Mouse (Mus musculus) heart, embryonic 12.5 days (tissue): ENCODE data around the gene Cd7. TPM values are rescaled to one million over a fixed set of nuclear protein-coding genes. Genes with fewer than 3 reads are reported as not detected.

ENCODE experiments used
- ATAC-seq: fragments of 200-750 bp; cut with Nextera tagmentation; 2 replicates; pipeline ENCODE4 v1.8.0; 2017; ENCODE audit warnings: moderate TSS enrichment, moderate library complexity; ENCODE audit not compliant: insufficient number of reproducible peaks, low FRiP score
- H3K27ac ChIP-seq: fragments of 300-500 bp; sonication (generic); 2 replicates; pipeline ENCODE4 v1.5.1; 2016; ENCODE audit warnings: mild to moderate bottlenecking, moderate library complexity; ENCODE audit not compliant: poor library complexity, severe bottlenecking
- H3K27me3 ChIP-seq: fragments of 300-500 bp; sonication (generic); replicated peaks from 2 replicates; pipeline ENCODE4 v1.6.1; 2016; ENCODE audit warnings: mild to moderate bottlenecking, moderate library complexity
- H3K36me3 ChIP-seq: fragments of 300-500 bp; sonication (generic); 2 replicates; pipeline ENCODE4 v1.6.1; 2016; ENCODE audit warnings: mild to moderate bottlenecking, moderate library complexity
- H3K4me1 ChIP-seq: fragments of 300-500 bp; sonication (generic); replicated peaks from 2 replicates; pipeline ENCODE4 v1.6.1; 2016; ENCODE audit warnings: mild to moderate bottlenecking
- H3K4me2 ChIP-seq: fragments of 300-500 bp; sonication (generic); 2 replicates; pipeline ENCODE4 v1.6.1; 2016; ENCODE audit warnings: mild to moderate bottlenecking, moderate library complexity
- H3K4me3 ChIP-seq: fragments of 300-500 bp; sonication (generic); 2 replicates; pipeline ENCODE4 v1.5.1; 2016; ENCODE audit warnings: mild to moderate bottlenecking
- H3K9ac ChIP-seq: fragments of 300-500 bp; sonication (generic); 2 replicates; pipeline ENCODE4 v1.6.1; 2016; ENCODE audit warnings: mild to moderate bottlenecking, moderate library complexity
- H3K9me3 ChIP-seq: fragments of 300-500 bp; sonication (generic); replicated peaks from 2 replicates; pipeline ENCODE4 v1.6.1; 2016; ENCODE audit warnings: mild to moderate bottlenecking, moderate library complexity
- WGBS: fragments of 180-500 bp; shearing (Covaris S2); methylation state at CpG from one replicate; pipeline ENCODE4 v1.1.7; 2016; 5-methylcytosine and 5-hydroxymethylcytosine counted together
- polyA plus RNA-seq: library from polyadenylated mRNA; unstranded; fragments of >200 nt; fragmentation: Nextera tagmentation; extraction: Ambion mirVana; gene quantifications from 2 replicates; pipeline ENCODE4 v1.2.1, GENCODE M21; 2016

Cd7 gene
- polyA plus RNA-seq, 1 experiment from 2014 or later = not detected

DNA sequence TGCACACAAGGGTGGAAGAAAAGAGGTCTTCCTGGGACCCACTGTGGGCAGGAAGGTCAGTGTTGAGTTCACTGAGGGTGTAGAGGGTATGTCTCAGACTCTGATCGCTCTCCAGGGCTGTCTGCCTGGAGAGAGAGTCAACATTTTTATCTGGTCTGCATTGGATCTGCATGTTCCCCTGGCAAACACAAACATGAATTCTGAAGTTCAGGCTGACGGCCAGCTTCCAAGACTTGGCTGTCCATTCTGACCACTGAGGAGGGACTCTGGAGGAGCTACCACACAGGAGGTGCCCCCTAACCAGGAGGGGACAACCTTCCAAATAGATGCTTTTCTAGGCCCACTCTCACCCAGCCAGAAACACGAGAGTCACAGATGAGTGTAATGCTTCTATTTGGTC is 47.4 kb downstream of the Cd7 start:
- peak overlapping the region; percentile 92 for H3K4me3 ChIP-seq
- H3K9me3 ChIP-seq = no peaks in the 10 kb centered on the region
- 61% methylated on average over 3 of the region's 3 CpGs for WGBS
- H3K9ac ChIP-seq = peak overlapping the region; percentile 71
- peak overlapping the region; percentile 97 for H3K27ac ChIP-seq
- peaks cover 17% of the 10 kb centered on the region for H3K36me3 ChIP-seq
- no peak for ATAC-seq
- H3K4me1 ChIP-seq = peaks cover 64% of the 10 kb centered on the region
- H3K4me2 ChIP-seq = peak overlapping the region; percentile 95
- no peaks in the 10 kb centered on the region for H3K27me3 ChIP-seq

DNA sequence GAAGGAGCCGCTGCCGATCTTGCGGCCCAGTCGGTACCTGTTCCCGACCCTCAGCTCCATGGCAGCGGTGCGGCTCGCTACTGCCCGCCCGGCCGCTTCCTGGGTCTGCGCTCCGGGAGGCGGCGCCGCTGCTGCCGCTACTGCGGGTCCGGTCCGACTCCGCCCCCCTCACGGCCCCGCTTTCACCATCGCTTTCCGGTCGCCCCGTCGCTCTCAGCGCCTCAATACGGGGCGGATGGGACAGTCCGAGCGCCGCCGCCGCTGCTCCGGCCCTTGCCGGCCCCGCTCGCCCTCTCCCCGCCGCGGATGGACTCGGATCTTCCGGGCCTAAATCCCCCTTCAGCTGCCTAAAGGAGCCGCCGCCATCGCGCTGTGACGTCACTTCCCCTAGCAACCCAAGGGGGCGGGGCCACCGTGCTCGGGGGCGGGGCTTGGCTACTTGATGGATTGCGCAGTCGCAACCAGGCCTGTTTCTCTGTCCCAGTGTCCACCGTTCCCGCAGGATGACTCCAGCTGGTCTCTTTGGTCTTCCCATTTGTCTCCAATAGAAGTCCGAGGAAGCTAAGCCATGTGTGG is 48.2 kb downstream of the Cd7 start, which contains the start of gene Csnk1d:
Gene Csnk1d, minus strand, starts transcription at position 380 of the 576 bp plus-strand sequence.
- H3K27me3 ChIP-seq = no peaks in the 10 kb centered on the region
- peak within 1 kb of the TSS; percentile 100 for H3K9ac ChIP-seq
- peak within 1 kb of the TSS; percentile 92 for H3K4me3 ChIP-seq
- H3K4me2 ChIP-seq = peak within 1 kb of the TSS; percentile 95
- peaks cover 69% of the 10 kb centered on the region for H3K4me1 ChIP-seq
- H3K9me3 ChIP-seq = no peaks in the 10 kb centered on the region
- peak; percentile 87 for ATAC-seq
- peaks cover 21% of the 10 kb centered on the region for H3K36me3 ChIP-seq
- under 1% methylated on average over 59 of the region's 59 CpGs for WGBS
- H3K27ac ChIP-seq = peak within 1 kb of the TSS; percentile 97

DNA sequence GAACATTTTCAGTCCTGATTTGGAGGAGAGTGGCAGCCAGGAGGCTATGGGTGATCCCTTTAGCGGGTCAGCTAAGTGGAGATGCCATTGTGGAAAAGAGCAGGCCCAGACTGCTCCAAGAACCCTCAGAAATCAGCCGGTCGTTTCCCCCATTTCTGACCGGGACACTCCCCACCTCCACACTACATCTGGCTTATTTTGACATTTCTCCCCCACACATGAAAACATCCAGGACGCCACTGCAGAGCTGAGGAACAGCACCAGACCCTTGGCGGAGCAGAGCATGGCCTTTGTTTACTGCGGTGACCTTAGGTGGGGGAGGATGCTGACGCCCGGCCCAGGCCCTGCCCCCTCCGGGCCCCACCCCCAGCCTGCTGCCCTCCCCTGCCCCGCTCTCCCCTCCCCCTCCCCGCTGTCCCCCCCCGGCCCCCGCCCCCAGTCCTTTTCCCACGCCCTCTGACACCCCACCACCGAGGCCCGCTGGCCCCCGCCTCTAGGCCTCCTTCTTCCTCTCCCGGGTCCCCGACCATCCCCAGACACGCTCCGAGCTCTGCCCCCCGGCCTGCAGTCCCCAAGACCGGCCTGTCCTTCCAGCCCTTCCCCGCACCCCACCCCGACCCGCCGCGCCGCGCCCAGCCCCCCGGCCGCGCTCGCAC is 49.0 kb downstream of the Cd7 start:
- peak overlapping the region; percentile 92 for H3K4me3 ChIP-seq
- peak overlapping the region; percentile 95 for H3K4me2 ChIP-seq
- peak; percentile 84 for ATAC-seq
- peaks cover 69% of the 10 kb centered on the region for H3K4me1 ChIP-seq
- H3K9me3 ChIP-seq = no peaks in the 10 kb centered on the region
- H3K36me3 ChIP-seq = peaks cover 29% of the 10 kb centered on the region
- WGBS = 1% methylated on average over 25 of the region's 35 CpGs
- peak overlapping the region; percentile 97 for H3K27ac ChIP-seq
- H3K27me3 ChIP-seq = no peaks in the 10 kb centered on the region
- peak overlapping the region; percentile 100 for H3K9ac ChIP-seq

DNA sequence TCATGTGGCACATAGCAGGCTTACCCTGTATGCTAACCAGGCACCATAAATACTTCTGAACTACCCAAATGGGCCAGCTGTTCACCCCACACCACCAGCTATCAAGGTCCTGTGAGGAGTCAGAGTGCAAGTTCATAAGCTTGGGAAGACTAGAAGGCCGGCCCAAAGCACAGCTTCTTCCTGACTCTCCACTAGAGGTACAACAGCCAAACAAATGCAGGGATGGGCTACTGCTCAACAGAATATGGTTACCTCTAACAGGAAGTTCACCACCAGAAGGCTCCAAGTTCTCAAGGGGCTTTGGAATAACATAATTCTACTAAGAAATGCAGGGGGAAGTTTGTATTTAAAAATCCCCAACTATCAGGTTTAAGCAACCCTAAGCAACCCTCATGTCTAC is 49.7 kb downstream of the Cd7 start:
- Histone ChIP-seq H3K4me2 (peak overlapping the region; percentile 95), H3K4me3 (peak overlapping the region; percentile 92), H3K27ac (no peak overlapping the region), H3K9me3 (no peaks in the 10 kb centered on the region), H3K9ac (peak overlapping the region; percentile 100), H3K36me3 (peaks cover 27% of the 10 kb centered on the region), H3K4me1 (peaks cover 75% of the 10 kb centered on the region), H3K27me3 (no peaks in the 10 kb centered on the region)
- no peak for ATAC-seq
- 29% methylated on average over 1 of the region's 1 CpGs for WGBS

DNA sequence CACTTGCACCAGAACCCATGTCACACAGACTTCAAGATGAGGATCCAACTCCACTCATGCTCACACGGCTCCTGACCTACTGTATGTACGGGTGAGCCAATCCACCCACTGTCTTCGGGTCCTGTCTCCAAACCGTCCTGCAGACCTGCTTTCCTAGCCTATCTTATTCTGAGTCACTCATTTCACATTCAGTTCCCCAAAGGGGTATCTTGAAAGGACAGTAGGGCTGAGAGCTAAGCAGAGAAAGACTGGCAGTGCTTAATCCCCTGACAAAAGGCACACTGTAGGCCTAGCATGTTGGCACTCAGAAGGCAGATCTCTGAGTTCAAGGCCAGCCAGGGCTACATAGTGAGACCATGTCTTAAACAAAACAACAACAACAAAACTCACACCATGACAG is 50.8 kb downstream of the Cd7 start:
- Histone ChIP-seq H3K27me3 (no peaks in the 10 kb centered on the region), H3K9ac (0 out of 2 replicates have a peak overlapping the region, but pooled peaks have one; percentile 10), H3K4me3 (no peak overlapping the region), H3K36me3 (peaks cover 29% of the 10 kb centered on the region), H3K9me3 (no peaks in the 10 kb centered on the region), H3K4me2 (peak overlapping the region; percentile 95), H3K27ac (no peak overlapping the region), H3K4me1 (peaks cover 80% of the 10 kb centered on the region)
- 69% methylated on average over 4 of the region's 4 CpGs for WGBS
- ATAC-seq = no peak

DNA sequence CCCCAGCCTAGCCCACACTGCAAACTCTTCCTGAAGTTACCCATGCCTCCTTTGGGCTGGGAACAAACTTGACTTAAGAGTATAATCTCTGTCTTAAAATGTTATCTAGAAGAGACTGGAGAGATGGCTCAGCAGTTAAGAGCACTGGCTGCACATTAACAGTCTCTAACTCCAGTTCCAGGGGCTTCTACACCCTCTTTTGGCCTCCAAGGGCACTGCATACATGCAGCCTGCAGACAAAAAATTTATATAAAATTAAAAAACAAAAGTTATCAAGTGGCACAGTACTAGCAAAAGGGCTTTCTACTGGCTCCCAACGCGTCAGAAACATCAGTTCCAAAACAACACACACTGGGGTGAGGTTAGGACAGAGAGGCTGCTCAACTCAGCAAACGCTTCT is 51.6 kb downstream of the Cd7 start:
- 0 out of 2 replicates have a peak overlapping the region, but pooled peaks have one; percentile 13 for H3K9ac ChIP-seq
- no peak overlapping the region for H3K4me3 ChIP-seq
- no peak for ATAC-seq
- no peaks in the 10 kb centered on the region for H3K9me3 ChIP-seq
- no peak overlapping the region for H3K27ac ChIP-seq
- WGBS = 69% methylated on average over 3 of the region's 3 CpGs
- no peak overlapping the region for H3K4me2 ChIP-seq
- H3K4me1 ChIP-seq = peaks cover 72% of the 10 kb centered on the region
- peaks cover 37% of the 10 kb centered on the region for H3K36me3 ChIP-seq
- H3K27me3 ChIP-seq = no peaks in the 10 kb centered on the region

Other genes with a start within 250 kb of the Cd7 start
- 48.0 and 48.3 TPM in 2 replicates for gene Dus1l, start 243.0 kb downstream of the Cd7 start, polyA plus RNA-seq
- 45.1 and 47.5 TPM in 2 replicates for gene Fasn, start 214.9 kb downstream of the Cd7 start, polyA plus RNA-seq
- 4.7 and 4.9 TPM in 2 replicates for gene Ccdc57, start 106.5 kb downstream of the Cd7 start, polyA plus RNA-seq
- 289 and 290 TPM in 2 replicates for gene Slc16a3, start 90.9 kb downstream of the Cd7 start, polyA plus RNA-seq
- 94.7 and 95.4 TPM in 2 replicates for gene Csnk1d, start 48.1 kb downstream of the Cd7 start, polyA plus RNA-seq
- gene Sectm1b, start 24.2 kb upstream of the Cd7 start, polyA plus RNA-seq = not detected in 2 replicates
- gene Sectm1a, start 41.8 kb upstream of the Cd7 start, polyA plus RNA-seq = not detected in 2 replicates
- gene Tex19.2, start 79.3 kb upstream of the Cd7 start, polyA plus RNA-seq = not detected in 2 replicates
- gene Tex19.1, start 106.7 kb upstream of the Cd7 start, polyA plus RNA-seq = 0.15 and 0.54 TPM in 2 replicates
- gene Uts2r, start 120.9 kb upstream of the Cd7 start, polyA plus RNA-seq = not detected in 2 replicates
- gene Hexdc, start 165.0 kb upstream of the Cd7 start, polyA plus RNA-seq = 7.8 and 8.4 TPM in 2 replicates
- gene Ogfod3, start 165.3 kb upstream of the Cd7 start, polyA plus RNA-seq = 27.2 and 31.8 TPM in 2 replicates
- gene Cybc1, start 189.9 kb upstream of the Cd7 start, polyA plus RNA-seq = 22.6 and 23.3 TPM in 2 replicates
- gene Narf, start 197.8 kb upstream of the Cd7 start, polyA plus RNA-seq = 47.3 and 56.8 TPM in 2 replicates
- gene Foxk2, start 220.6 kb upstream of the Cd7 start, polyA plus RNA-seq = 6.0 and 7.1 TPM in 2 replicates